Mouse (Mus musculus): ENCODE data around the gene Fnbp1l. TPM values are rescaled to one million over a fixed set of nuclear protein-coding genes. Genes with fewer than 3 reads are reported as not detected.

Fnbp1l gene
- polyA plus RNA-seq, 1 experiment from 2014 or later: 273 TPM

GRCm38 (mm10) chr3:122545346-122545745 lies 74.2 kb downstream of the Fnbp1l start:
- H3K36me3 ChIP-seq (replicated peaks): peaks cover 39% of the 10 kb centered on the region
- no peak for ATAC-seq (replicated peaks)
- no peaks in the 10 kb centered on the region for H3K27me3 ChIP-seq (replicated peaks)
- no peaks in the 10 kb centered on the region for H3K4me1 ChIP-seq
- no peak overlapping the region for H3K27ac ChIP-seq
- WGBS: 90% methylated on average over 2 of the region's 2 CpGs
- no peaks in the 10 kb centered on the region for H3K9me3 ChIP-seq
- H3K9ac ChIP-seq: no peak overlapping the region
- H3K4me3 ChIP-seq: no peak overlapping the region
- no peak overlapping the region for H3K4me2 ChIP-seq

DNA sequence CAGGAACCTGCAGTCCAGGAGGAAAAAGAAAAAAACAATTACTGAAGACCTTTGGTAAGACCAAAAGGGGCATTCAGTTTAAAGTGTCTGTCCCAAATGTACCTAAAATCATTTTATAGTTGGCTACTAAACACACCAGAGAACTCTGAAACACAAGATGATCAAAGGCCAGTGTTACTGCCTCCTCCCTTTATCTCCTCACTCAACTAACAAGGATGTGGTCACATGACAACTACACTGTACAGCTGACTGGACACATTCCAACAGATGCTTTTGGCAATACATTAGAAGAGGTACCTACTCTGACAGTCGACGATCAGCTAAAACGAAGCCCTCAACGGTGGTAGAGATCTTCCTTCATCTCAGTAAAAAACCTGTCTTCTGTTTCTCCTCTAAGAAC lies 78.6 kb downstream of the Fnbp1l start:
- peaks cover 51% of the 10 kb centered on the region for H3K36me3 ChIP-seq (replicated peaks)
- H3K27ac ChIP-seq: no peak overlapping the region
- H3K9me3 ChIP-seq: no peaks in the 10 kb centered on the region
- H3K27me3 ChIP-seq (replicated peaks): no peaks in the 10 kb centered on the region
- H3K4me2 ChIP-seq: no peak overlapping the region
- H3K9ac ChIP-seq: no peak overlapping the region
- 94% methylated on average over 4 of the region's 4 CpGs for WGBS
- no peaks in the 10 kb centered on the region for H3K4me1 ChIP-seq
- no peak overlapping the region for H3K4me3 ChIP-seq
- ATAC-seq (replicated peaks): no peak

DNA sequence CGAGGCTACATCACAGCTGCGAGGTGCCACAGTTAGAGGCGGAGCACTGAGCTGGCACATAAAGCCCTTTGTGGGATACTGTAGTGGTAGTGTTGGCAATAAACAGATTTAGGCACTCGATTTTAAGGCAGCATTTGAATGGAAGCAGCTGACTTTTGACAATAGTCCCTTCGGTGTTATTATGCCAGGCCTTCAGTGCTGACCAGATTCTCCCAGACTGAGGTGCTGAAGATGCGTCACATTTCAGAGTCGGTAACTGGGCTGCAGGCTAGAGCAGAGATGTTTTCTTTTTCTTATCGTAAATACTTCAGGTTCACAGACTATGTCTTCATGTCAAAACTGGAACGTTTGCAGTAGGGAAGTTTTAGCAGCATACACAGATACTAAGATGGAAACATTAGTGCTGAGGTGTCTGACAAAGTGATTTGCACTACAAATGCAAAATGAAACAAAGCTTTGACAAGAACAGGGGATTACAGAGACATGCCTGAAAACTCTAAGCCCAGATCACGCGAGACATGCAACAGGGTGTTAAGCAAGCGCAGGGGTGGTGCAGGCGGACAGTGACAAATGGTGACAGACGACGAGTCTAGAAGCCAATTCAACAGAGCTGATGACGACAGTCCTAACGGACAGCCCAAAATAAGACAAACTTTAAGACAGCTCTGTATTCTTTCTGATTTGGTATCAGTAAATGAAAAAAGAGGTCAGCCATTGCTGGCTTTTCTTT lies 79.4 kb downstream of the Fnbp1l start:
- H3K4me3 ChIP-seq: no peak overlapping the region
- no peak for ATAC-seq (replicated peaks)
- 79% methylated on average over 17 of the region's 17 CpGs for WGBS
- H3K4me1 ChIP-seq: no peaks in the 10 kb centered on the region
- no peak overlapping the region for H3K9ac ChIP-seq
- H3K4me2 ChIP-seq: no peak overlapping the region
- H3K27ac ChIP-seq: no peak overlapping the region
- H3K36me3 ChIP-seq (replicated peaks): peaks cover 49% of the 10 kb centered on the region
- no peaks in the 10 kb centered on the region for H3K27me3 ChIP-seq (replicated peaks)
- H3K9me3 ChIP-seq: no peaks in the 10 kb centered on the region

- Histone ChIP-seq H3K4me2 (no peak overlapping the region), H3K4me3 (no peak overlapping the region), H3K27me3 (replicated peaks) (no peaks in the 10 kb centered on the region), H3K27ac (no peak overlapping the region), H3K36me3 (replicated peaks) (peaks cover 38% of the 10 kb centered on the region), H3K9me3 (no peaks in the 10 kb centered on the region), H3K4me1 (no peaks in the 10 kb centered on the region), H3K9ac (no peak overlapping the region)
- ATAC-seq (replicated peaks): no peak
- 94% methylated on average over 2 of the region's 2 CpGs for WGBS
Measured at GRCm38 (mm10) chr3:122538851-122539250, 80.7 kb downstream of the Fnbp1l start.

DNA sequence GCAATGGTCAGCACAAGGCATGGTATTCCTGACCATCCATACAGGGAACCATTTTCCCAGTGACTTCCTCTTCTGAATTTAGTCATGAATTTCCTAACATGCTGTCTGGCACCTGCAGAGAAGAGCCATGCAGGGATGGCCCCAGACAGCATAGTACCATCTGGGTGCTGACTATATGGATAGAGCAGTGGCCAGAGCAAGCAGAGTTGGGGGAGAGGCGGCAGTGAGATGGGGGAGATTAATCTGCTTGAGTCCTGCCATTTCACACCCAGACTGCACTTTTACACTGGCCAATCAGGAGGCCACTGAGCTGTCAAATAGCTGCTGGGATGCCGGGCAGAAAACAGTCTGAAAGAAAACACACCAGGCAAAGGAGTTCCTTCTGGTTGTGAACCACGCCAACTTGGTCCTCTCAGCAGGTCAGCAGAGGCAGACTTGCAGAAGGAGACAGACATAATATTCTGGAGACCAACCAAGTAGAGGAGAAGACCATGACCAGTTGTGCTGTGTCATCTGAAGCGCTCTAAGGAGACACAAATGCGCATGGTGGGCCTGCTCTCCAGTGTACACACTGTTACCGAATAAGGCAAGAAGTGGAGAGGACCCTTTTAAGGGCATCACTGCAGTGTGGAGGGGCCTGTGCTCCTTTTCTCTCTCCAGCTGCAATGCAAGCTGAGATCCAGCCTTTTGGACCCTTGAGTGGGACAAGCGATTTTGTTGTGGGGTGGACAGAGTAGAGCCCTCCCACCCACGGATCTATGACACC lies 83.4 kb downstream of the Fnbp1l start:
- Histone ChIP-seq H3K4me3 (no peak overlapping the region), H3K27ac (no peak overlapping the region), H3K4me1 (no peaks in the 10 kb centered on the region), H3K9ac (no peak overlapping the region), H3K36me3 (replicated peaks) (peaks cover 22% of the 10 kb centered on the region), H3K27me3 (replicated peaks) (no peaks in the 10 kb centered on the region), H3K9me3 (no peaks in the 10 kb centered on the region), H3K4me2 (no peak overlapping the region)
- peak; percentile 44; the same call in 1 of the 2 replicates for ATAC-seq (replicated peaks)
- 87% methylated on average over 8 of the region's 8 CpGs for WGBS

DNA sequence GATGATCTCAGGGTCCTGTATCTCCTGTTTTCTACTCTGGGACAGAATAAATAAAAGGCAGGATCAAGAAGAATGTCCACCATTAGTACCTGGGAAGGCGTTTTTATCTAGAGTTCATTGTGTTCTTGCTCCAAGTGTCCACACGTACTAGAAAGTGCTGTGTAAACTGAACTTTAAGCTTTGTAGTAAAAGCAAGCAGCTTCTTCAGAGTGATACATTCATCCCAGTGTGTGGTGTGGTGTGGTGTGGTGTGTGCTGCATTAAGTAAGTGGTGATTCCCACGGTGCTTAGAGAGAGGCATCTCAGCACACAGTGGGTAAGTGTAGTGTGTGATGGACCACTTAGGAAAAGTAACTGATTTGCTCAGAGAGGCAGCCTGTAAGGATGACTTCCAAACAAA lies 91.0 kb downstream of the Fnbp1l start:
- H3K9me3 ChIP-seq: no peaks in the 10 kb centered on the region
- no peak overlapping the region for H3K9ac ChIP-seq
- H3K27ac ChIP-seq: no peak overlapping the region
- H3K4me2 ChIP-seq: no peak overlapping the region
- 88% methylated on average over 3 of the region's 3 CpGs for WGBS
- no peaks in the 10 kb centered on the region for H3K27me3 ChIP-seq (replicated peaks)
- no peaks in the 10 kb centered on the region for H3K4me1 ChIP-seq
- no peak for ATAC-seq (replicated peaks)
- H3K4me3 ChIP-seq: no peak overlapping the region
- H3K36me3 ChIP-seq (replicated peaks): no peaks in the 10 kb centered on the region

DNA sequence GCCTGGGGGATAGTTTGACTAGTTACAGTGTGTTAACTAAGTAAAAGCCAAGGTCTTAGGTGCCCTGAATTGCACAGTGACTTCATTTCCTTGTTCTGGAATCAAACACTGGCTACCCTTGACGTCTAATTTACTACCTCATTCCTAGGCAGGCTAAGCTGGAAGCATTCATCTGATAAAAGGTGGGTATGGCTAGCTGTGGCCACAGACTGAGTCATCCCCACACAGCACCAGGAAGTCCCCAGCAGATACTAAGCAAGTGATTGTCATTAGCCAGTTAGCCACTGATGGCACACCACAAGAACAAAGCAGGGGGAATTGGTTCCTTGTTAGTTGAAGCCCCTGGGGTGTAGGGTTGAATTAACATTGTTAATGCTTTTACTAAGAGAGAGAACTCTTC lies 98.2 kb downstream of the Fnbp1l start:
- H3K9ac ChIP-seq: no peak overlapping the region
- H3K27ac ChIP-seq: no peak overlapping the region
- ATAC-seq (replicated peaks): no peak
- H3K27me3 ChIP-seq (replicated peaks): no peaks in the 10 kb centered on the region
- H3K4me1 ChIP-seq: peaks cover 24% of the 10 kb centered on the region
- H3K9me3 ChIP-seq: no peaks in the 10 kb centered on the region
- 57% methylated on average over 1 of the region's 1 CpGs for WGBS
- no peak overlapping the region for H3K4me3 ChIP-seq
- no peak overlapping the region for H3K4me2 ChIP-seq
- no peaks in the 10 kb centered on the region for H3K36me3 ChIP-seq (replicated peaks)

GRCm38 (mm10) chr3:122520875-122521274 lies 98.6 kb downstream of the Fnbp1l start:
- Histone ChIP-seq H3K4me2 (no peak overlapping the region), H3K9ac (no peak overlapping the region), H3K4me3 (no peak overlapping the region), H3K27ac (no peak overlapping the region), H3K4me1 (peaks cover 24% of the 10 kb centered on the region), H3K9me3 (no peaks in the 10 kb centered on the region), H3K27me3 (replicated peaks) (no peaks in the 10 kb centered on the region), H3K36me3 (replicated peaks) (no peaks in the 10 kb centered on the region)
- 95% methylated on average over 4 of the region's 4 CpGs for WGBS
- no peak for ATAC-seq (replicated peaks)

- WGBS: 88% methylated on average over 3 of the region's 3 CpGs
- no peaks in the 10 kb centered on the region for H3K36me3 ChIP-seq (replicated peaks)
- H3K9ac ChIP-seq: no peak overlapping the region
- no peaks in the 10 kb centered on the region for H3K9me3 ChIP-seq
- H3K4me1 ChIP-seq: peaks cover 24% of the 10 kb centered on the region
- H3K27ac ChIP-seq: no peak overlapping the region
- no peak for ATAC-seq (replicated peaks)
- H3K4me2 ChIP-seq: no peak overlapping the region
- no peaks in the 10 kb centered on the region for H3K27me3 ChIP-seq (replicated peaks)
- H3K4me3 ChIP-seq: no peak overlapping the region
Measured at GRCm38 (mm10) chr3:122520365-122520764, 99.2 kb downstream of the Fnbp1l start.

DNA sequence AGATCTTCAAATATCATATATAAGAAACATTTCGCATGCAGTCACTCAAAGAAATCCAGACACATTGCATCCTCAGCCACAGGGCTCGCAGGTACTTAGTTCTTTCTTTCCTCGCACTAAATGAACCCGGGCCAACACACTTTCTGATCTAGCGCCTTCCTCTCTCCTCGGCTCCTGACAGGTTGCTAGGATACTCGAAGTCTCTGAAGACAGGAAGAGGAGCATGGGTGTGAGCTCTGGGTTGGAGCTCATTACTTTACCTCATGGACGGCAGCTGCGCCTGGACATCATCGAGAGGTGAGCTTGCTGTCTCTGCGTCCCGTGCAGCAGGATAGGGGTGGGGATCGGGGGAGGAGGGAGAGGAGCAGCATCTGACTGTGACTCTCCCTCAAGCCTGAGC lies 100.4 kb downstream of the Fnbp1l start:
- H3K9ac ChIP-seq: no peak overlapping the region
- peak; percentile 56 for ATAC-seq (replicated peaks)

DNA sequence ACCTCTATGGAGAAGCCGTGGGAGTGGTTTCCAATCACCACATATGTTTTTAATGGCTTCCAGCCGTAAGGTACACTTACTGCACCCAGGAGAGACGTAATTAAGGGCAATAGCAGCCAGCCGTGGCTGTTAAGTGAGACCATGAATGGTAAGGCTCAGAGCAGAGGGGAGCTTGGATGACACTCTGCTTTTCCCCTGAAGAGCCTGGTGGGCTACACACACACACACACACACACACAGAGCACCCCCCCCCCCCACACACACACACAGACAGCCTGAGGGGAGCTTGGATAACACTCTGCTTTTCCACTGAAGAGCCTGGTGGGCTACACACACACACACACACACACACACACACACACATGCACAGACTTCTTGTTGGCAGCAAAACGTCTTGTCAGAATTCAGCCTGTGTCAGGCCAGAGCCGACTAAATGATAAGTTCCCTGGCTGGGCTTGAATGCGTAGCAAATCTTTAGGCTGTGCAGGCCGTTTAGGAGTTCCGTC lies 101.2 kb downstream of the Fnbp1l start:
- WGBS: 34% methylated on average over 9 of the region's 9 CpGs
- no peaks in the 10 kb centered on the region for H3K9me3 ChIP-seq
- no peak overlapping the region for H3K4me3 ChIP-seq
- no peaks in the 10 kb centered on the region for H3K36me3 ChIP-seq (replicated peaks)
- no peak overlapping the region for H3K4me2 ChIP-seq
- no peaks in the 10 kb centered on the region for H3K27me3 ChIP-seq (replicated peaks)
- no peak overlapping the region for H3K9ac ChIP-seq
- H3K4me1 ChIP-seq: peaks cover 24% of the 10 kb centered on the region
- H3K27ac ChIP-seq: peak overlapping the region; percentile 65
- ATAC-seq (replicated peaks): peak; percentile 64

More for the DNA sequence above, 100.4 kb downstream of the Fnbp1l start:
- Histone ChIP-seq H3K4me3 (no peak overlapping the region), H3K9me3 (no peaks in the 10 kb centered on the region), H3K36me3 (replicated peaks) (no peaks in the 10 kb centered on the region), H3K27me3 (replicated peaks) (no peaks in the 10 kb centered on the region), H3K4me1 (peaks cover 24% of the 10 kb centered on the region), H3K27ac (peak overlapping the region; percentile 65), H3K4me2 (0 out of 2 replicates have a peak overlapping the region, but pooled peaks have one; percentile 1)
- 38% methylated on average over 13 of the region's 13 CpGs for WGBS

DNA sequence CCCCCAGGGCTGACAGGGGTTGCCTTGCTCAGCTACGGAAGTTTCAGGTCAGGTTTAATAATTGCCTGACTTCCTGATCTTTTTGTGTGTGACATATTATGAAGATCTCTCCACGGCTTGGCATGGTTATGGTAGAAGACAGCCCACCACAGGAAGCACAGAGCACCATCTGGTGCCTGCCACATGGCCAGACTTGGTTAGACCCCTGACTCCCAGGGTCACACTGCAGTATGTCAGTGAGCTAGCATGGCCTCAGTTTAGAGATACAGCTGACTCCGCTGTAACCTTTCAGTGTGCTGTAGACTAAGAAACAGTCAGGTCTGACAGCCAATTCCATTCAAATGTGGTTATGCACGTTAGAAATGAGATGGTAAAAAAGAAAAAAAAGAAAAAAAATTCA lies 101.8 kb downstream of the Fnbp1l start:
- no peaks in the 10 kb centered on the region for H3K9me3 ChIP-seq
- H3K27ac ChIP-seq: peak overlapping the region; percentile 65; the same call in 1 of the 2 replicates
- no peak for ATAC-seq (replicated peaks)
- H3K4me2 ChIP-seq: no peak overlapping the region
- H3K4me3 ChIP-seq: no peak overlapping the region
- H3K4me1 ChIP-seq: peaks cover 24% of the 10 kb centered on the region
- 67% methylated on average over 4 of the region's 4 CpGs for WGBS
- no peaks in the 10 kb centered on the region for H3K27me3 ChIP-seq (replicated peaks)
- H3K36me3 ChIP-seq (replicated peaks): no peaks in the 10 kb centered on the region
- H3K9ac ChIP-seq: no peak overlapping the region
